23 mouse cellular contexts compared by ENCODE assay signal in the genomic region with DNA sequence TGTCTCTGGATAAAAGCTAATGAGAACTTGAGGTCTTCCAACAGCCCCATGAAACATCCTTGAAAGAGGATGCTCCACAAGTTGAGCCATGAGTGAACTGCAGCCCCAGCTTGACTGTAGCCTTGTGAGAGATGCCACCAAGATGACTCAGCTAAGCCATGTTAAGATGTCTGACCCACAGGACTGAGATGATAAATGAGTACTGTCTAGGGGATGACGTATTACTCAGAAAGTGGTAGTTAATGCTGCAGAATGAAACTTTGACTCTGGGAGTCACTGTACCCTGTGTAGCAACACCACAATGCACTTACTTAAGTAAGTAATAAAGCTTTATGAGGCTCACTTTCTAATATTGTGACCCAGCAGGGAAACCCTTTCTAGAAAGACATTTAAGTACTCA. TPM values are rescaled to one million over a fixed set of nuclear protein-coding genes. Genes with fewer than 3 reads are reported as not detected.
DNase-seq lines count a peak whose midpoint lies in the region; ATAC-seq and TF ChIP-seq lines count a peak whose summit lies in the region.
"Had no signal": no experiment of that assay in that cellular context is flagged by ENCODE, and none has a peak within 500 bp of the region (broad histone marks: within the 10 kb centered on the region; RNA-seq: fewer than 3 reads in every experiment).

No protein-coding gene starts in this region.

- no peaks in the 10 kb centered on the region for H3K9me3 ChIP-seq in midbrain, embryonic 16.5 days (replicated peaks; ENCODE audit: control insufficient read depth, low read length, poor library complexity, severe bottlenecking)
- H3K9me3 ChIP-seq: embryonic facial prominence, embryonic 13.5 days; forebrain, embryonic 12.5 days; heart, embryonic 10.5 days; hindbrain, embryonic 10.5 days; kidney, embryonic 15.5 days had no signal

- WGBS in midbrain, embryonic 16.5 days: 97% methylated on average over 1 of the region's 1 CpGs

- no peaks in the 10 kb centered on the region for H3K27me3 ChIP-seq in C2C12 (ENCODE audit: control insufficient read depth, insufficient read depth, insufficient read length)
- no peaks in the 10 kb centered on the region for H3K27me3 ChIP-seq in midbrain, embryonic 16.5 days (ENCODE audit: control insufficient read depth, insufficient read depth, low read depth, low read length)
- H3K27me3 ChIP-seq: embryonic facial prominence, embryonic 13.5 days; forebrain, embryonic 12.5 days; kidney, embryonic 15.5 days had no signal

- no peak for ATAC-seq in midbrain, embryonic 16.5 days
- ATAC-seq: activated CD4-positive, CD25-positive, alpha-beta regulatory T cell, adult 4 months; forebrain, postnatal 0 days; intestine, embryonic 16.5 days had no signal

- H3K36me3 ChIP-seq in C2C12 (ENCODE audit: control insufficient read depth, insufficient read depth): peaks cover 3% of the 10 kb centered on the region
- no peaks in the 10 kb centered on the region for H3K36me3 ChIP-seq in midbrain, embryonic 16.5 days (ENCODE audit: control insufficient read depth, insufficient read depth, low read length)
- H3K36me3 ChIP-seq: kidney, embryonic 15.5 days had no signal

- H3K4me3 ChIP-seq in C2C12 (ENCODE audit: insufficient read depth, poor library complexity, severe bottlenecking): no peak overlapping the region
- no peak overlapping the region for H3K4me3 ChIP-seq in midbrain, embryonic 16.5 days (ENCODE audit: low read depth, low read length)
- H3K4me3 ChIP-seq: embryonic facial prominence, embryonic 13.5 days; forebrain, embryonic 12.5 days; heart, embryonic 10.5 days; hindbrain, embryonic 10.5 days; kidney, embryonic 15.5 days had no signal

- no peaks in the 10 kb centered on the region for H3K79me2 ChIP-seq in C2C12 (ENCODE audit: control insufficient read depth, insufficient read depth)

- no peaks in the 10 kb centered on the region for H3K4me1 ChIP-seq in midbrain, embryonic 16.5 days (ENCODE audit: control insufficient read depth, insufficient read depth, low read length)
- H3K4me1 ChIP-seq: embryonic facial prominence, embryonic 13.5 days; heart, embryonic 10.5 days; kidney, embryonic 15.5 days had no signal

- no peak overlapping the region for H3K4me2 ChIP-seq in midbrain, embryonic 16.5 days (ENCODE audit: low read length)
- H3K4me2 ChIP-seq: embryonic facial prominence, embryonic 13.5 days; forebrain, embryonic 12.5 days; hindbrain, embryonic 14.5 days; kidney, embryonic 15.5 days had no signal

- H3K27ac ChIP-seq in midbrain, embryonic 16.5 days (ENCODE audit: low read length): no peak overlapping the region
- H3K27ac ChIP-seq: embryonic facial prominence, embryonic 13.5 days; forebrain, embryonic 12.5 days; heart, embryonic 10.5 days; hindbrain, embryonic 10.5 days; hindbrain, embryonic 14.5 days; kidney, embryonic 15.5 days had no signal

- H3ac ChIP-seq in C2C12 (ENCODE audit: control insufficient read depth, insufficient read length, low read depth): no peak overlapping the region

- no peak for TF ChIP-seq CTCF in C2C12 (IDR thresholded peaks at IDR 0.05; ENCODE audit: control insufficient read depth, insufficient read depth, insufficient read length)

- H3K9ac ChIP-seq in midbrain, embryonic 16.5 days (ENCODE audit: low read depth, low read length): no peak overlapping the region
- H3K9ac ChIP-seq: embryonic facial prominence, embryonic 13.5 days; forebrain, embryonic 12.5 days; forebrain, postnatal 0 days; hindbrain, embryonic 14.5 days; kidney, embryonic 15.5 days had no signal

- peak; percentile 41 to 63 for DNase-seq in adrenal gland, adult (ENCODE audit: inconsistent age in 2 of 2, low spot score in 1 of 2)
- DNase-seq in adrenal gland, postnatal 4 days (ENCODE audit: low spot score in 2 of 2): no peak
- DNase-seq in adrenal gland, postnatal 10 days: peak; percentile 7
- no peak for DNase-seq in urinary bladder, postnatal 4 days (ENCODE audit: low spot score in 2 of 2)
- DNase-seq in layer of hippocampus, postnatal 10 days (ENCODE audit: low spot score in 2 of 2): no peak
- DNase-seq: cerebellum, adult 18-20 months; cerebellum, adult 9-11 months; cerebellum, postnatal 36 days; forebrain, postnatal 0 days; gastrocnemius, postnatal 36 days; heart, adult 18-20 months; heart, postnatal 10 days; kidney, adult 2 months had no signal

- H3K79me3 ChIP-seq in C2C12 (ENCODE audit: low read depth): no peaks in the 10 kb centered on the region

TF ChIP-seq in C2C12, 6 proteins besides CTCF, POLR2A, EP300 and RAD21:
- peak; percentile 7 for TF ChIP-seq MYOD1 (IDR thresholded peaks at IDR 0.05; ENCODE audit: control insufficient read depth, insufficient read length, low read depth)
- TF ChIP-seq FOSL1 (IDR thresholded peaks at IDR 0.05; ENCODE audit: insufficient read depth, low read length, poor library complexity, severe bottlenecking): peak; percentile 6
- no peak for TF ChIP-seq USF1 (IDR thresholded peaks at IDR 0.05; ENCODE audit: low read depth)

RNA-seq across cellular contexts. Expression of gene Pou5f2, which starts 14.5 kb away (rescaled TPM):
- total RNA-seq in adrenal gland, postnatal 4 days (2021): 1 to 10 TPM; 1.5 to 2.9 TPM
- polyA plus RNA-seq in C2C12 (2012; fragmentation: generic; extraction: Trizol): 0.08 TPM
- 1 to 10 TPM in 1 of 2 experiments, under 1 TPM in 1; 0.75 to 2.0 TPM for total RNA-seq in adrenal gland, postnatal 10 days (2021)
- 0.39 and 1.2 TPM in 2 replicates for polyA plus RNA-seq in midbrain, embryonic 16.5 days (2015; fragmentation: Nextera tagmentation; extraction: Ambion mirVana)
- total RNA-seq in layer of hippocampus, postnatal 10 days (2021): 1 to 10 TPM; 1.1 to 2.4 TPM

Comparison
In these comparisons a context has a peak if more than half of its experiments do, and no peak if none do; other contexts are left out.
1. DNase-seq: peak in adrenal gland, adult (2 of 2) and adrenal gland, postnatal 10 days (single experiment); none in adrenal gland, postnatal 4 days (0 of 2), urinary bladder, postnatal 4 days (0 of 2) and layer of hippocampus, postnatal 10 days (0 of 2).